In the genomic region with DNA sequence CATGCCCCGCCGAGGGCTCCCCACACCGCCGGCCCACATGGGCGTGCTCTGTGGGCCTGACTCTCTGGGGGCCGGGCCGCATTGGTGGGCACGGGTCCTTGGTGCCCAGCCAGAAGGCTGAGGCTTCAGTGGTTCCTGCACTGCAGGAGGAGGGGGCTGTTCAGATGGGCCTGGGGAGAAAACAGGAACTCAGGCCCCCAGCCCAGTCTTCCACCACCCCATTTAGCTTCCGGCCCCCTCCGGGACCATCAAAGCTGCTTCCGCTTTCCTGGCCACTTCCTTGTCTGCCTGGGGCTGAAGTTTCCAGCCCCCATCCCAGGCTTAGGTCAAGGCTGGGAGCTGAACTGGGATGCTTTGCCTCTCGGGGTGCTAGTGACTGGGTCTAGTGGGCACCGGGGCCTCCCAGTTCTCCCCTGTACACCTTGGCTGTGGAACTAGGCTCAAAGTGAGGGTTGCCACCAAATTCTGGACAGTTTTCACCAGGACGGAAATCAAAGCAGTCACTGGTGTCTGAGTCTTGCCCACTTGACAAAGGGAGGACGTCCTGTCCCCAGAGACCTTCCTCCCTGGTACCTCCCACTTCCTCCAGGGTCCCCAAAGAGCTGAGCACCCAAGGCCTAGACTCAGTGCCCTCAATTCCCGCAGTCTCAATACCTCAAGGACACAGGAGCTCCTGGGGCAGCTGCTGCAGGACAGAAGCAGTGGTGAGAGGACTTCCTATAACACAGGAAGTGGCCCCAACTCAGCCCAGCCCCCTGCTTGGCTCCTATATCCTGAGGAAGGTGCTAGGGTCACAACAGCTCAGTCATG, we compare ENCODE assay signal across 8 mouse cellular contexts. TPM values are rescaled to one million over a fixed set of nuclear protein-coding genes. Genes with fewer than 3 reads are reported as not detected.
A peak's percentile ranks its signal among the peaks of the same experiment; 100 is the strongest.
DNase-seq lines count a peak whose midpoint lies in the region; ATAC-seq and TF ChIP-seq lines count a peak whose summit lies in the region.

No protein-coding gene starts in this region.

- H3K9me3 ChIP-seq in neural tube, embryonic 11.5 days (ENCODE audit: control insufficient read depth, low read length), result no peaks in the 10 kb centered on the region
- no peaks in the 10 kb centered on the region for H3K9me3 ChIP-seq in heart, embryonic 10.5 days
- H3K9me3 ChIP-seq in kidney, embryonic 15.5 days (replicated peaks), result no peaks in the 10 kb centered on the region
- no peaks in the 10 kb centered on the region for H3K9me3 ChIP-seq in stomach, postnatal 0 days (ENCODE audit: control insufficient read depth, low read length)

- peak overlapping the region; percentile 20; the same call in 1 of the 2 replicates for H3K27ac ChIP-seq in neural tube, embryonic 11.5 days (ENCODE audit: low read depth, low read length)
- peak overlapping the region; percentile 62 for H3K27ac ChIP-seq in heart, embryonic 10.5 days
- peak overlapping the region; percentile 92 for H3K27ac ChIP-seq in kidney, embryonic 15.5 days
- peak overlapping the region; percentile 45; the same call in 1 of the 2 replicates for H3K27ac ChIP-seq in stomach, postnatal 0 days (replicated peaks)
- no peak overlapping the region for H3K27ac ChIP-seq in cerebellum, adult 2 months (ENCODE audit: insufficient read depth, low read length)

- TF ChIP-seq CTCF in stomach, postnatal 0 days (IDR thresholded peaks at IDR 0.05; ENCODE audit: low read depth), result no peak
- TF ChIP-seq CTCF in cerebellum, adult 2 months (IDR thresholded peaks at IDR 0.05; ENCODE audit: borderline replicate concordance, insufficient read depth, low read depth, low read length), result no peak

- WGBS in neural tube, embryonic 11.5 days, result 91% methylated on average over 16 of the region's 16 CpGs
- WGBS in heart, embryonic 10.5 days, result 67% methylated on average over 16 of the region's 16 CpGs
- WGBS in kidney, embryonic 15.5 days, result 76% methylated on average over 16 of the region's 16 CpGs
- 76% methylated on average over 16 of the region's 16 CpGs for WGBS in stomach, postnatal 0 days
- 80% methylated on average over 16 of the region's 16 CpGs for WGBS in cerebellum, adult 2 months

- H3K27me3 ChIP-seq in neural tube, embryonic 11.5 days (ENCODE audit: control insufficient read depth, insufficient read depth, low read length), result peaks cover 1% of the 10 kb centered on the region; the same call in 1 of the 2 replicates
- peaks cover 14% of the 10 kb centered on the region for H3K27me3 ChIP-seq in heart, embryonic 10.5 days (ENCODE audit: insufficient read depth, poor library complexity, severe bottlenecking)
- H3K27me3 ChIP-seq in kidney, embryonic 15.5 days, result no peaks in the 10 kb centered on the region
- H3K27me3 ChIP-seq in stomach, postnatal 0 days (ENCODE audit: control insufficient read depth, insufficient read depth, low read length), result no peaks in the 10 kb centered on the region
- no peaks in the 10 kb centered on the region for H3K27me3 ChIP-seq in cerebellum, adult 2 months (ENCODE audit: control insufficient read depth, insufficient read depth, low read length)

- H3K4me3 ChIP-seq in neural tube, embryonic 11.5 days (ENCODE audit: low read depth, low read length), result no peak overlapping the region
- H3K4me3 ChIP-seq in heart, embryonic 10.5 days, result peak overlapping the region; percentile 39
- peak overlapping the region; percentile 57 for H3K4me3 ChIP-seq in kidney, embryonic 15.5 days (replicated peaks)
- H3K4me3 ChIP-seq in stomach, postnatal 0 days (ENCODE audit: low read depth, low read length), result peak overlapping the region; percentile 4; the same call in 1 of the 2 replicates
- no peak overlapping the region for H3K4me3 ChIP-seq in cerebellum, adult 2 months (replicated peaks; ENCODE audit: insufficient read depth, low read depth, low read length)

- H3K9ac ChIP-seq in neural tube, embryonic 11.5 days (ENCODE audit: low read length), result no peak overlapping the region
- H3K9ac ChIP-seq in kidney, embryonic 15.5 days, result peak overlapping the region; percentile 29
- no peak overlapping the region for H3K9ac ChIP-seq in stomach, postnatal 0 days (ENCODE audit: low read length)

- peaks cover 3% of the 10 kb centered on the region for H3K36me3 ChIP-seq in neural tube, embryonic 11.5 days (ENCODE audit: control insufficient read depth, insufficient read depth, low read length)
- H3K36me3 ChIP-seq in heart, embryonic 10.5 days, result peaks cover 60% of the 10 kb centered on the region
- H3K36me3 ChIP-seq in kidney, embryonic 15.5 days, result peaks cover 55% of the 10 kb centered on the region
- peaks cover 4% of the 10 kb centered on the region for H3K36me3 ChIP-seq in stomach, postnatal 0 days (ENCODE audit: control insufficient read depth, insufficient read depth, low read length)

- no peak overlapping the region; the same call in 1 of the 2 replicates for H3K4me2 ChIP-seq in neural tube, embryonic 11.5 days (ENCODE audit: low read depth)
- H3K4me2 ChIP-seq in kidney, embryonic 15.5 days, result peak overlapping the region; percentile 62
- peak overlapping the region; percentile 31; the same call in 1 of the 2 replicates for H3K4me2 ChIP-seq in stomach, postnatal 0 days (replicated peaks; ENCODE audit: low read depth)

- ATAC-seq in neural tube, embryonic 11.5 days (ENCODE audit: insufficient read depth, low FRiP score, low TSS enrichment), result no peak
- no peak for ATAC-seq in kidney, embryonic 15.5 days (replicated peaks; ENCODE audit: low FRiP score)
- no peak for ATAC-seq in stomach, postnatal 0 days (ENCODE audit: low FRiP score, low TSS enrichment)

- DNase-seq in neural tube, embryonic 11.5 days (ENCODE audit: low spot score), result no peak
- DNase-seq in neural tube, embryonic 10.5 days (ENCODE audit: extremely low spot score, low spot score), result no peak
- DNase-seq in heart, embryonic 10.5 days (ENCODE audit: low spot score), result no peak
- peak; percentile 58 for DNase-seq in lung, postnatal 14 days
- no peak for DNase-seq in stomach, postnatal 0 days (ENCODE audit: low spot score)
- no peak for DNase-seq in cerebellum, adult 2 months
- no peak for DNase-seq in cerebellum, adult 11 months

- TF ChIP-seq EP300 in stomach, postnatal 0 days (optimal IDR thresholded peaks at IDR 0.05), result no peak

- peaks cover 15% of the 10 kb centered on the region for H3K4me1 ChIP-seq in neural tube, embryonic 11.5 days (ENCODE audit: control insufficient read depth, insufficient read depth, low read length)
- peaks cover 53% of the 10 kb centered on the region for H3K4me1 ChIP-seq in heart, embryonic 10.5 days
- peaks cover 47% of the 10 kb centered on the region for H3K4me1 ChIP-seq in kidney, embryonic 15.5 days
- H3K4me1 ChIP-seq in stomach, postnatal 0 days (replicated peaks; ENCODE audit: control insufficient read depth, insufficient read depth), result peaks cover 5% of the 10 kb centered on the region; the same call in 1 of the 2 replicates
- peaks cover 4% of the 10 kb centered on the region; the same call in 1 of the 2 replicates for H3K4me1 ChIP-seq in cerebellum, adult 2 months (ENCODE audit: control insufficient read depth, insufficient read depth, low read length)

- TF ChIP-seq POLR2A in cerebellum, adult 2 months (IDR thresholded peaks at IDR 0.05; ENCODE audit: borderline replicate concordance, insufficient read depth, low read length), result no peak

RNA-seq across cellular contexts. Expression of a gene that starts 2.4 kb away (rescaled TPM):
- 17.0 and 19.3 TPM in 2 replicates for polyA plus RNA-seq in neural tube, embryonic 11.5 days (2014; fragmentation: Nextera tagmentation; extraction: Ambion mirVana)
- polyA plus RNA-seq in heart, embryonic 10.5 days (2016; fragmentation: Nextera tagmentation; extraction: Ambion mirVana), result 24.7 and 28.9 TPM in 2 replicates
- polyA plus RNA-seq in kidney, embryonic 15.5 days (2015; fragmentation: Nextera tagmentation; extraction: Ambion mirVana), result 30.8 and 39.8 TPM in 2 replicates
- polyA plus RNA-seq in stomach, postnatal 0 days (2015; fragmentation: Nextera tagmentation; extraction: Ambion mirVana), result 8.0 and 11.5 TPM in 2 replicates
- polyA plus RNA-seq in cerebellum, adult 2 months (2012; rRNA removed), result 12.4 and 14.8 TPM in 2 replicates

RNA-seq across cellular contexts. Expression of a gene that starts 23.9 kb away (rescaled TPM):
- 32.5 and 34.4 TPM in 2 replicates for polyA plus RNA-seq in neural tube, embryonic 11.5 days (2014; fragmentation: Nextera tagmentation; extraction: Ambion mirVana)
- 36.8 and 38.1 TPM in 2 replicates for polyA plus RNA-seq in heart, embryonic 10.5 days (2016; fragmentation: Nextera tagmentation; extraction: Ambion mirVana)
- polyA plus RNA-seq in kidney, embryonic 15.5 days (2015; fragmentation: Nextera tagmentation; extraction: Ambion mirVana), result 47.3 and 52.4 TPM in 2 replicates
- 28.7 and 35.2 TPM in 2 replicates for polyA plus RNA-seq in stomach, postnatal 0 days (2015; fragmentation: Nextera tagmentation; extraction: Ambion mirVana)
- polyA plus RNA-seq in cerebellum, adult 2 months (2012; rRNA removed), result 39.0 and 40.3 TPM in 2 replicates

RNA-seq across cellular contexts. Expression of a gene that starts 27.4 kb away (rescaled TPM):
- polyA plus RNA-seq in neural tube, embryonic 11.5 days (2014; fragmentation: Nextera tagmentation; extraction: Ambion mirVana), result 21.0 and 22.0 TPM in 2 replicates
- polyA plus RNA-seq in heart, embryonic 10.5 days (2016; fragmentation: Nextera tagmentation; extraction: Ambion mirVana), result 33.6 and 36.0 TPM in 2 replicates
- 42.6 and 43.2 TPM in 2 replicates for polyA plus RNA-seq in kidney, embryonic 15.5 days (2015; fragmentation: Nextera tagmentation; extraction: Ambion mirVana)
- 14.0 and 16.5 TPM in 2 replicates for polyA plus RNA-seq in stomach, postnatal 0 days (2015; fragmentation: Nextera tagmentation; extraction: Ambion mirVana)
- polyA plus RNA-seq in cerebellum, adult 2 months (2012; rRNA removed), result 28.6 and 29.7 TPM in 2 replicates

RNA-seq across cellular contexts. Expression of a gene that starts 27.6 kb away (rescaled TPM):
- polyA plus RNA-seq in neural tube, embryonic 11.5 days (2014; fragmentation: Nextera tagmentation; extraction: Ambion mirVana), result 26.9 and 27.7 TPM in 2 replicates
- polyA plus RNA-seq in heart, embryonic 10.5 days (2016; fragmentation: Nextera tagmentation; extraction: Ambion mirVana), result 20.1 and 26.3 TPM in 2 replicates
- 22.2 and 30.1 TPM in 2 replicates for polyA plus RNA-seq in kidney, embryonic 15.5 days (2015; fragmentation: Nextera tagmentation; extraction: Ambion mirVana)
- 6.5 and 7.9 TPM in 2 replicates for polyA plus RNA-seq in stomach, postnatal 0 days (2015; fragmentation: Nextera tagmentation; extraction: Ambion mirVana)
- 65.0 and 65.1 TPM in 2 replicates for polyA plus RNA-seq in cerebellum, adult 2 months (2012; rRNA removed)

RNA-seq across cellular contexts. Expression of a gene that starts 43.0 kb away (rescaled TPM):
- not detected in 2 replicates for polyA plus RNA-seq in neural tube, embryonic 11.5 days (2014; fragmentation: Nextera tagmentation; extraction: Ambion mirVana)
- 0.15 TPM in 1 of 2 replicates, not detected in the other for polyA plus RNA-seq in heart, embryonic 10.5 days (2016; fragmentation: Nextera tagmentation; extraction: Ambion mirVana)
- 0.15 and 0.38 TPM in 2 replicates for polyA plus RNA-seq in kidney, embryonic 15.5 days (2015; fragmentation: Nextera tagmentation; extraction: Ambion mirVana)
- 8.4 and 9.5 TPM in 2 replicates for polyA plus RNA-seq in stomach, postnatal 0 days (2015; fragmentation: Nextera tagmentation; extraction: Ambion mirVana)
- 0.13 and 0.24 TPM in 2 replicates for polyA plus RNA-seq in cerebellum, adult 2 months (2012; rRNA removed)

Comparison
In these comparisons a context has a peak if more than half of its experiments do, and no peak if none do; other contexts are left out.
1. H3K4me3 ChIP-seq: peak in heart, embryonic 10.5 days (single experiment), kidney, embryonic 15.5 days (single experiment) and stomach, postnatal 0 days (single experiment); none in neural tube, embryonic 11.5 days (single experiment) and cerebellum, adult 2 months (single experiment).